Mouse (Mus musculus) midbrain, postnatal 0 days (tissue): ENCODE results near the gene Slc5a10. TPM values are rescaled to one million over a fixed set of nuclear protein-coding genes. Genes with fewer than 3 reads are reported as not detected.

Experiments
- ATAC-seq: fragments of 200-750 bp; cut with Nextera tagmentation; 2 replicates; pipeline ENCODE4 v1.8.0; 2017; ENCODE audit warnings: moderate number of reproducible peaks, mild to moderate bottlenecking, moderate TSS enrichment, moderate library complexity; ENCODE audit not compliant: low FRiP score
- DNase-seq: peaks from one replicate; pipeline ENCODE4 v3.0.0-alpha.2; 2015; ENCODE audit warnings: low spot score
- H3K27ac ChIP-seq: fragments of 300-500 bp; sonication (generic); 2 replicates; pipeline ENCODE4 v1.5.1; 2014; ENCODE audit warnings: low read depth, mild to moderate bottlenecking, low read length, mixed read lengths
- H3K27me3 ChIP-seq: fragments of 300-500 bp; sonication (generic); 2 replicates; pipeline ENCODE4 v1.6.1; 2014; ENCODE audit warnings: low read length, control low read depth, mixed read lengths; ENCODE audit not compliant: insufficient read depth
- H3K36me3 ChIP-seq: fragments of 300-500 bp; sonication (generic); 2 replicates; pipeline ENCODE4 v1.6.1; 2014; ENCODE audit warnings: low read length, control low read depth, mixed read lengths; ENCODE audit not compliant: insufficient read depth
- H3K4me1 ChIP-seq: fragments of 300-500 bp; sonication (generic); 2 replicates; pipeline ENCODE4 v1.6.1; 2014; ENCODE audit warnings: mild to moderate bottlenecking, control low read depth, antibody characterized with exemption, low read length, mixed read lengths; ENCODE audit not compliant: insufficient read depth
- H3K4me2 ChIP-seq: fragments of 300-500 bp; sonication (generic); 2 replicates; pipeline ENCODE4 v1.6.1; 2014; ENCODE audit warnings: low read depth, mild to moderate bottlenecking, low read length, mixed read lengths; ENCODE audit not compliant: poor library complexity, severe bottlenecking
- H3K4me3 ChIP-seq: fragments of 300-500 bp; sonication (generic); 2 replicates; pipeline ENCODE4 v1.5.1; 2014; ENCODE audit warnings: low read depth, mild to moderate bottlenecking, low read length, moderate library complexity
- H3K9ac ChIP-seq: fragments of 300-500 bp; sonication (generic); replicated peaks from 2 replicates; pipeline ENCODE4 v1.6.1; 2014; ENCODE audit warnings: mild to moderate bottlenecking, low read length, moderate library complexity, mixed read lengths; ENCODE audit not compliant: poor library complexity, severe bottlenecking
- H3K9me3 ChIP-seq: fragments of 300-500 bp; sonication (generic); 2 replicates; pipeline ENCODE4 v1.6.1; 2016; ENCODE audit warnings: low read length, control low read depth
- CTCF ChIP-seq: IDR thresholded peaks from 2 replicates; pipeline ENCODE4 v1.5.1; 2016; ENCODE audit warnings: antibody characterized with exemption, mild to moderate bottlenecking
- WGBS: fragments of 180-500 bp; shearing (Covaris S2); extraction: QIAGEN DNeasy Blood & Tissue Kit; methylation state at CpG from one replicate; pipeline ENCODE4 v1.1.7; 2014; 5-methylcytosine and 5-hydroxymethylcytosine counted together
- polyA plus RNA-seq: library from polyadenylated mRNA; unstranded; fragments of >200 nt; fragmentation: Nextera tagmentation; extraction: Ambion mirVana; gene quantifications from 2 replicates; pipeline ENCODE4 v1.2.1, GENCODE M21; 2015
- total RNA-seq: library from RNA; depleted of rRNA; stranded (reverse); fragments of >200 nt; gene quantifications from 2 replicates; pipeline ENCODE4 v1.2.3, GENCODE M21; 2014

The Slc5a10 gene
- total and polyA plus RNA-seq, 2 experiments from 2014 or later, result 0.19 TPM; not detected in 1

GRCm38 (mm10) chr11:61652216-61652615 is 68.4 kb downstream of the Slc5a10 start:
- no peak for TF ChIP-seq CTCF

GRCm38 (mm10) chr11:61650470-61651265 is 70.0 kb downstream of the Slc5a10 start:
- Histone ChIP-seq H3K9me3 (no peaks in the 10 kb centered on the region), H3K27ac (no peak overlapping the region), H3K4me2 (no peak overlapping the region), H3K36me3 (no peaks in the 10 kb centered on the region), H3K4me1 (no peaks in the 10 kb centered on the region), H3K27me3 (no peaks in the 10 kb centered on the region; the same call in 1 of the 2 replicates), H3K9ac (no peak overlapping the region), H3K4me3 (no peak overlapping the region)
- ATAC-seq (no peak), DNase-seq (no peak)
- WGBS, result 87% methylated on average over 9 of the region's 9 CpGs
- no peak for TF ChIP-seq CTCF

More at GRCm38 (mm10) chr11:61652216-61652615, 68.4 kb downstream of the Slc5a10 start:
- no peaks in the 10 kb centered on the region for H3K36me3 ChIP-seq
- DNase-seq (no peak), ATAC-seq (no peak)
- 89% methylated on average over 5 of the region's 5 CpGs for WGBS
- H3K4me3 ChIP-seq, result no peak overlapping the region
- H3K27me3 ChIP-seq, result no peaks in the 10 kb centered on the region; the same call in 1 of the 2 replicates
- H3K9me3 ChIP-seq, result no peaks in the 10 kb centered on the region
- H3K4me1 ChIP-seq, result no peaks in the 10 kb centered on the region
- no peak overlapping the region for H3K27ac ChIP-seq
- no peak overlapping the region for H3K9ac ChIP-seq
- H3K4me2 ChIP-seq, result no peak overlapping the region

DNA sequence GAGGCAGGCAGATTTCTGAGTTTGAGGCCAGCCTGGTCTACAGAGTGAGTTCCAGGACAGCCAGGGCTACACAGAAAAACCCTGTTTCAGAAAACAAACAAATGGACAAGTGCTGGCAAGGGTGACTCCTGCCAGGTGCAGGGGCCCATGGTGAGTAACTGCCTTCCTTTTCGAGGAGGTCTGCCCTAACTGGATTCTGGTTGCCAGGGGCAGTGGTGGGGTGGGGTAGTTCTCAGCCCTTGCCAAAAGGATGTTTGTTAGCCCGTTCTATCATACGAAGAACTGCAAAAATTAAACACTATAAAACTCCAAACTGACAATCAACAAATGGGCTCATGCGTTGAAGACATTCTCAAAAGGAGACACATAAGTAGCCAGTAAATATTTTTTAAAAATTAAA is 71.0 kb downstream of the Slc5a10 start:
- H3K36me3 ChIP-seq, result no peaks in the 10 kb centered on the region
- ATAC-seq (no peak), DNase-seq (no peak)
- no peak overlapping the region for H3K4me3 ChIP-seq
- no peak for TF ChIP-seq CTCF
- H3K9me3 ChIP-seq, result no peaks in the 10 kb centered on the region
- H3K4me1 ChIP-seq, result no peaks in the 10 kb centered on the region
- no peak overlapping the region for H3K27ac ChIP-seq
- no peak overlapping the region for H3K4me2 ChIP-seq
- H3K9ac ChIP-seq, result no peak overlapping the region
- H3K27me3 ChIP-seq, result no peaks in the 10 kb centered on the region; the same call in 1 of the 2 replicates
- WGBS, result 86% methylated on average over 4 of the region's 4 CpGs

DNA sequence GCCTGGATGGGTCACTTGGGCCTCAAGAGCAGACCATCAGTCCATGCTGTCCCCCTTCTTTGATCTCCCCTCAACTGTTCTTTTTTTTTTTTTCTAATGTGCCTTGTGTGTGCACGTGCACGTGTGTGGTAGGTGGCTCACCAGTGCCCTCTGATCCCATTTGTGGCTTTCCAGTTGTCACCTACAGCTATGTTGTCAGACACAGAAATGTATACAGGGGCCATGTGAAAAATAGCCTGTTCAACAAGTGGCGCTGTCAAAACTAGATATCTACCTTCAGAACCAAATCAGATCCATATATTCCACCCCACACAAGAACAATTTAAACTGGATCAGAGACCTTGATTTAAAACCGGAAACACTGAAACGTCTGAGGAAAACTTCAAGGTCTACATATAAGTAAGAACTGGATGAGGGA is 71.5 kb downstream of the Slc5a10 start:
- H3K4me2 ChIP-seq, result no peak overlapping the region
- no peaks in the 10 kb centered on the region; the same call in 1 of the 2 replicates for H3K27me3 ChIP-seq
- 95% methylated on average over 5 of the region's 5 CpGs for WGBS
- TF ChIP-seq CTCF, result no peak
- H3K4me1 ChIP-seq, result no peaks in the 10 kb centered on the region
- H3K36me3 ChIP-seq, result no peaks in the 10 kb centered on the region
- no peak overlapping the region for H3K27ac ChIP-seq
- no peak overlapping the region for H3K9ac ChIP-seq
- no peak for DNase-seq
- no peak for ATAC-seq
- H3K4me3 ChIP-seq, result no peak overlapping the region
- H3K9me3 ChIP-seq, result no peaks in the 10 kb centered on the region

DNA sequence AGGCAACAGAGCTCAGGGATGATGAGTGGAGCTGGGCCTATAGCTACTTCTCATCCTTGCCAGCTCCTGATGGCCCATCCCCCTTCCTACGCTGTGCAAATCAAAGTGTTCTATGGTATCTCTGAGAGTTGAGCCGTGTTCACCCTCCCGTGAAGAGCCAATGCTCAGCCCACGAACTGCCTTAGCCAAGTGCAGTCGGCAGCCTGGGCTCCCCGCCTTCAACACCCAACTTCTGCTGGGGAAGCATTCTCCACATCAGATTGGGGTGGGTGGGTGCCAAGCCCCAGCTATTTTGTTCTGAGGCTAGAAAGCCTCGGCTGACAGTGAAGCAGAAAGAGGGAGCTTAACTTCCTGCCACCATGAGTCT is 71.9 kb downstream of the Slc5a10 start:
- Histone ChIP-seq H3K27ac (no peak overlapping the region), H3K36me3 (no peaks in the 10 kb centered on the region), H3K4me3 (no peak overlapping the region), H3K9ac (no peak overlapping the region), H3K9me3 (no peaks in the 10 kb centered on the region), H3K4me2 (no peak overlapping the region), H3K27me3 (no peaks in the 10 kb centered on the region; the same call in 1 of the 2 replicates), H3K4me1 (no peaks in the 10 kb centered on the region)
- WGBS, result 82% methylated on average over 7 of the region's 7 CpGs
- DNase-seq (no peak), ATAC-seq (no peak)
- no peak for TF ChIP-seq CTCF

DNA sequence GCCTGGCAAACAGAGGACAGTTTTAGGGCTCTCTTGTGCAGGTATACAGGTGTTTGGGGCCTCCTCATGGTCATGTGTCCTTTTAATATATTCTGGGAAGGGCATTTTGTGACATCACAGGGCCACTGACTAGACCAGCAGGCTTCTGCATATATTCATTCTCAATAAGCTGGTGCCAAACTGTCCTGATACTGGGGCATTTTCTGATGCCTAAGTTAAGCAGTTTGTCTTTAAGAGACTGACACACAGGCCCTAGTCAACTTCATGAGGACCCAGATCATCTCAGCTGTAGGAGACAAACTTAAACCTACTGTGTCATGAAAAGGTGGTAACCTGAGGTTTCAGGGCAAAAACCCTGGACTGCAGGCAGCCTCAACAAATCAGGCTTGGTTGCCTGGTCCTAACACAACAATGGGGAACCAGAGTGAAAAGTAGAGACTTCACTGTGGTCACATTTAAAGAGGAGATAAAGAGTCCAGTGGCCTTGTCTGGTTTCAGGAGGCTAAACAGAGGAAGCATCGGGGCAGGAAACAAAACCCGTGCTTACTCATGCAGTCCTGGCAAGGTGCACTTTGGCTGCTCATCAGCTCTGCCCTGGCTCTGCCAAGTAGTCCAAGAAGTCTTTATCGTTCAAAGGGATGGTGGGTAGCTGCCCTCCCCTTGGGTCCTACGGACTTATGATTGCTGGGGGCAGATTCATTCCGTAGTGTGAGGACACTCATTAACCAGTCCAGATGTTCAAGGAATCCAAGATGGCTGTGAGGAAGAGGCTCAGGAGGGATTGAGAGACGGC is 72.5 kb downstream of the Slc5a10 start:
- no peaks in the 10 kb centered on the region for H3K9me3 ChIP-seq
- no peak overlapping the region for H3K4me3 ChIP-seq
- DNase-seq (no peak), ATAC-seq (no peak)
- 80% methylated on average over 6 of the region's 6 CpGs for WGBS
- no peaks in the 10 kb centered on the region; the same call in 1 of the 2 replicates for H3K27me3 ChIP-seq
- H3K4me1 ChIP-seq, result no peaks in the 10 kb centered on the region
- H3K9ac ChIP-seq, result no peak overlapping the region
- TF ChIP-seq CTCF, result no peak
- no peaks in the 10 kb centered on the region for H3K36me3 ChIP-seq
- no peak overlapping the region for H3K4me2 ChIP-seq
- H3K27ac ChIP-seq, result no peak overlapping the region
